Mouse (Mus musculus) liver, embryonic 13.5 days (tissue): ENCODE measurements around the gene Fnip1. TPM values are rescaled to one million over a fixed set of nuclear protein-coding genes. Genes with fewer than 3 reads are reported as not detected.

Experiments
- ATAC-seq: fragments of 200-750 bp; cut with Nextera tagmentation; 2 replicates; pipeline ENCODE4 v1.8.0; 2017; ENCODE audit warnings: low read depth, mild to moderate bottlenecking, moderate number of reproducible peaks, moderate library complexity
- DNase-seq: peaks from one replicate; pipeline ENCODE4 v3.0.0; 2022
- H3K27ac ChIP-seq: fragments of 300-500 bp; sonication (generic); 2 replicates; pipeline ENCODE4 v1.5.1; 2015; ENCODE audit warnings: moderate library complexity, mild to moderate bottlenecking, inconsistent platforms
- H3K27me3 ChIP-seq: fragments of 300-500 bp; sonication (generic); 2 replicates; pipeline ENCODE4 v1.6.1; 2015; ENCODE audit warnings: mild to moderate bottlenecking, inconsistent platforms
- H3K36me3 ChIP-seq: fragments of 300-500 bp; sonication (generic); 2 replicates; pipeline ENCODE4 v1.6.1; 2015; ENCODE audit warnings: mild to moderate bottlenecking, inconsistent platforms
- H3K4me1 ChIP-seq: fragments of 300-500 bp; sonication (generic); replicated peaks from 2 replicates; pipeline ENCODE4 v1.6.1; 2015; ENCODE audit warnings: inconsistent platforms
- H3K4me2 ChIP-seq: fragments of 300-500 bp; sonication (generic); 2 replicates; pipeline ENCODE4 v1.6.1; 2015; ENCODE audit warnings: inconsistent platforms, mild to moderate bottlenecking, moderate library complexity
- H3K4me3 ChIP-seq: fragments of 300-500 bp; sonication (generic); replicated peaks from 2 replicates; pipeline ENCODE4 v1.5.1; 2015; ENCODE audit warnings: mild to moderate bottlenecking, inconsistent platforms
- H3K9ac ChIP-seq: fragments of 300-500 bp; sonication (generic); 2 replicates; pipeline ENCODE4 v1.6.1; 2015; ENCODE audit warnings: mild to moderate bottlenecking, inconsistent platforms
- H3K9me3 ChIP-seq: fragments of 300-500 bp; sonication (generic); replicated peaks from 2 replicates; pipeline ENCODE4 v1.6.1; 2016; ENCODE audit warnings: inconsistent platforms
- WGBS: fragments of 180-500 bp; shearing (Covaris S2); methylation state at CpG from one replicate; pipeline ENCODE4 v1.1.7; 2015; ENCODE audit not compliant: insufficient replicate concordance; 5-methylcytosine and 5-hydroxymethylcytosine counted together
- polyA plus RNA-seq: library from polyadenylated mRNA; unstranded; fragments of >200 nt; fragmentation: Nextera tagmentation; extraction: Ambion mirVana; gene quantifications from 2 replicates; pipeline ENCODE4 v1.2.1, GENCODE M21; 2015

Fnip1 gene
- polyA plus RNA-seq, 1 experiment from 2014 or later = 3.2 TPM

- no peak overlapping the region for H3K4me2 ChIP-seq
- no peak overlapping the region for H3K9ac ChIP-seq
- no peaks in the 10 kb centered on the region for H3K9me3 ChIP-seq
- DNase-seq (no peak), ATAC-seq (no peak)
- H3K4me3 ChIP-seq = no peak overlapping the region
- peaks cover 5% of the 10 kb centered on the region; the same call in 1 of the 2 replicates for H3K36me3 ChIP-seq
- peaks cover 2% of the 10 kb centered on the region; the same call in 1 of the 2 replicates for H3K4me1 ChIP-seq
- H3K27ac ChIP-seq = no peak overlapping the region
- no peaks in the 10 kb centered on the region for H3K27me3 ChIP-seq
- 94% methylated on average over 1 of the region's 1 CpGs for WGBS
These were observed 20.2 kb downstream of the Fnip1 start for GRCm38 (mm10) chr11:54458168-54458567.

GRCm38 (mm10) chr11:54464557-54465244 lies 26.7 kb downstream of the Fnip1 start:
- no peak overlapping the region for H3K27ac ChIP-seq
- no peak for DNase-seq
- WGBS = 18% methylated on average over 3 of the region's 3 CpGs

GRCm38 (mm10) chr11:54472231-54472630 lies 34.2 kb downstream of the Fnip1 start:
- Histone ChIP-seq H3K36me3 (peaks cover 14% of the 10 kb centered on the region), H3K4me2 (no peak overlapping the region), H3K9me3 (no peaks in the 10 kb centered on the region), H3K4me3 (no peak overlapping the region), H3K27me3 (no peaks in the 10 kb centered on the region), H3K27ac (no peak overlapping the region), H3K4me1 (peaks cover 11% of the 10 kb centered on the region), H3K9ac (no peak overlapping the region)
- WGBS = 82% methylated on average over 4 of the region's 4 CpGs
- DNase-seq (no peak), ATAC-seq (no peak)

More at GRCm38 (mm10) chr11:54464557-54465244, 26.7 kb downstream of the Fnip1 start:
- no peaks in the 10 kb centered on the region for H3K27me3 ChIP-seq
- H3K36me3 ChIP-seq = peaks cover 13% of the 10 kb centered on the region; the same call in 1 of the 2 replicates
- no peaks in the 10 kb centered on the region for H3K9me3 ChIP-seq
- peaks cover 23% of the 10 kb centered on the region for H3K4me1 ChIP-seq
- no peak for ATAC-seq
- no peak overlapping the region for H3K4me3 ChIP-seq
- no peak overlapping the region for H3K9ac ChIP-seq
- no peak overlapping the region for H3K4me2 ChIP-seq

GRCm38 (mm10) chr11:54478414-54478813 lies 40.4 kb downstream of the Fnip1 start:
- DNase-seq (no peak), ATAC-seq (no peak)
- Histone ChIP-seq H3K4me3 (no peak overlapping the region), H3K9me3 (no peaks in the 10 kb centered on the region), H3K9ac (no peak overlapping the region), H3K36me3 (peaks cover 19% of the 10 kb centered on the region), H3K27me3 (no peaks in the 10 kb centered on the region), H3K4me1 (no peaks in the 10 kb centered on the region), H3K4me2 (no peak overlapping the region), H3K27ac (no peak overlapping the region)
- 79% methylated on average over 1 of the region's 1 CpGs for WGBS

GRCm38 (mm10) chr11:54486041-54486440 lies 48.0 kb downstream of the Fnip1 start:
- no peak overlapping the region for H3K9ac ChIP-seq
- DNase-seq (no peak), ATAC-seq (no peak)
- no peak overlapping the region for H3K4me2 ChIP-seq
- H3K9me3 ChIP-seq = no peaks in the 10 kb centered on the region
- H3K4me1 ChIP-seq = no peaks in the 10 kb centered on the region
- no peak overlapping the region for H3K4me3 ChIP-seq
- H3K36me3 ChIP-seq = peaks cover 5% of the 10 kb centered on the region
- H3K27ac ChIP-seq = no peak overlapping the region
- WGBS = 71% methylated on average over 3 of the region's 3 CpGs
- H3K27me3 ChIP-seq = no peaks in the 10 kb centered on the region

- no peaks in the 10 kb centered on the region for H3K27me3 ChIP-seq
- DNase-seq (no peak), ATAC-seq (no peak)
- no peak overlapping the region for H3K4me2 ChIP-seq
- H3K9me3 ChIP-seq = no peaks in the 10 kb centered on the region
- H3K9ac ChIP-seq = no peak overlapping the region
- peaks cover 7% of the 10 kb centered on the region; the same call in 1 of the 2 replicates for H3K36me3 ChIP-seq
- H3K4me1 ChIP-seq = no peaks in the 10 kb centered on the region
- no peak overlapping the region for H3K27ac ChIP-seq
- no peak overlapping the region for H3K4me3 ChIP-seq
- 92% methylated on average over 1 of the region's 1 CpGs for WGBS
These were observed 54.1 kb downstream of the Fnip1 start for GRCm38 (mm10) chr11:54491946-54492558.

- no peak for DNase-seq
- Histone ChIP-seq H3K27me3 (no peaks in the 10 kb centered on the region), H3K27ac (no peak overlapping the region)
These were observed 54.6 kb downstream of the Fnip1 start for GRCm38 (mm10) chr11:54492559-54492958.

GRCm38 (mm10) chr11:54499838-54500237 lies 61.8 kb downstream of the Fnip1 start:
- DNase-seq (no peak), ATAC-seq (no peak)
- H3K36me3 ChIP-seq = peaks cover 32% of the 10 kb centered on the region
- H3K9ac ChIP-seq = no peak overlapping the region
- no peaks in the 10 kb centered on the region for H3K27me3 ChIP-seq
- 91% methylated on average over 5 of the region's 5 CpGs for WGBS
- H3K4me1 ChIP-seq = no peaks in the 10 kb centered on the region
- no peak overlapping the region for H3K4me3 ChIP-seq
- H3K27ac ChIP-seq = no peak overlapping the region
- H3K4me2 ChIP-seq = no peak overlapping the region
- no peaks in the 10 kb centered on the region for H3K9me3 ChIP-seq

More at GRCm38 (mm10) chr11:54492559-54492958, 54.6 kb downstream of the Fnip1 start:
- Histone ChIP-seq H3K4me3 (no peak overlapping the region), H3K36me3 (peaks cover 7% of the 10 kb centered on the region; the same call in 1 of the 2 replicates), H3K9ac (no peak overlapping the region), H3K4me2 (no peak overlapping the region), H3K4me1 (no peaks in the 10 kb centered on the region), H3K9me3 (no peaks in the 10 kb centered on the region)
- WGBS = 47% methylated on average over 4 of the region's 4 CpGs
- no peak for ATAC-seq

- Histone ChIP-seq H3K9ac (no peak overlapping the region), H3K9me3 (no peaks in the 10 kb centered on the region), H3K4me1 (no peaks in the 10 kb centered on the region), H3K27me3 (no peaks in the 10 kb centered on the region), H3K36me3 (peaks cover 42% of the 10 kb centered on the region), H3K27ac (no peak overlapping the region), H3K4me3 (no peak overlapping the region), H3K4me2 (no peak overlapping the region)
- ATAC-seq (no peak), DNase-seq (no peak)
- 70% methylated on average over 4 of the region's 4 CpGs for WGBS
These were observed 64.7 kb downstream of the Fnip1 start for GRCm38 (mm10) chr11:54502546-54503245.

GRCm38 (mm10) chr11:54513584-54513983 lies 75.6 kb downstream of the Fnip1 start:
- Histone ChIP-seq H3K9me3 (no peaks in the 10 kb centered on the region), H3K4me1 (no peaks in the 10 kb centered on the region), H3K9ac (no peak overlapping the region), H3K36me3 (peaks cover 20% of the 10 kb centered on the region), H3K27ac (no peak overlapping the region), H3K4me2 (no peak overlapping the region), H3K4me3 (no peak overlapping the region), H3K27me3 (no peaks in the 10 kb centered on the region)
- ATAC-seq = no peak
- no peak for DNase-seq

- no peaks in the 10 kb centered on the region for H3K27me3 ChIP-seq
- ATAC-seq = no peak
- H3K9me3 ChIP-seq = no peaks in the 10 kb centered on the region
- peak overlapping the region; percentile 76 for H3K9ac ChIP-seq
- peak overlapping the region; percentile 88 for H3K27ac ChIP-seq
- no peak for DNase-seq
- H3K36me3 ChIP-seq = no peaks in the 10 kb centered on the region
- 2% methylated on average over 18 of the region's 18 CpGs for WGBS
- peak overlapping the region; percentile 87 for H3K4me3 ChIP-seq
- H3K4me2 ChIP-seq = peak overlapping the region; percentile 89
- H3K4me1 ChIP-seq = peaks cover 50% of the 10 kb centered on the region
These were observed 84.0 kb downstream of the Fnip1 start for GRCm38 (mm10) chr11:54521927-54522528.
